Mouse (Mus musculus): ENCODE results near the gene Senp1.

GRCm38 (mm10) chr15:97992027-97992711 is 101.4 kb downstream of the Senp1 start:
- TF ChIP-seq E2F4 (IDR thresholded peaks at IDR 0.05; ENCODE audit: insufficient read depth) (no peak), TCF12 (IDR thresholded peaks at IDR 0.05; ENCODE audit: insufficient read depth, poor library complexity, severe bottlenecking) (no peak), POLR2A (IDR thresholded peaks at IDR 0.05; ENCODE audit: insufficient read length, low read depth) (no peak), POLR2AphosphoS2 (IDR thresholded peaks at IDR 0.05; ENCODE audit: insufficient read length, low read depth) (no peak), MYOG (IDR thresholded peaks at IDR 0.05; ENCODE audit: control insufficient read depth in 1 of 3, insufficient read depth in 1 of 3, insufficient read length in 2 of 3, low read depth in 2 of 3) (no peak), SRF (IDR thresholded peaks at IDR 0.05; ENCODE audit: control insufficient read depth, insufficient read length, low read depth) (no peak)

Data from myocyte (in vitro differentiated cells).